ENCODE assay signal across 11 mouse cellular contexts in genomic region chr2:76069238-76069637, GRCm38 (mm10).
DNase-seq lines count a peak whose midpoint lies in the region; ATAC-seq and TF ChIP-seq lines count a peak whose summit lies in the region.
"Had no signal": no experiment of that assay in that cellular context is flagged by ENCODE, and none has a peak within 500 bp of the region (broad histone marks: within the 10 kb centered on the region; RNA-seq: fewer than 3 reads in every experiment).

No protein-coding gene starts in this region.

- ATAC-seq in kidney, postnatal 0 days (replicated peaks; ENCODE audit: low FRiP score, low read depth): no peak
- no peak for ATAC-seq in intestine, postnatal 0 days
- ATAC-seq in neural tube, embryonic 11.5 days (ENCODE audit: insufficient read depth, low FRiP score, low TSS enrichment): peak; percentile 40; the same call in 1 of the 2 replicates

- peak; percentile 44 for DNase-seq in embryo, embryonic 10 days (ENCODE audit: low spot score)
- no peak for DNase-seq in embryo, embryonic 9.5 days (ENCODE audit: extremely low spot score)
- peak; percentile 59 for DNase-seq in kidney, postnatal 0 days (ENCODE audit: low spot score)
- DNase-seq in kidney, postnatal 36 days: no peak
- peak; percentile 59 for DNase-seq in neural tube, embryonic 11.5 days (ENCODE audit: low spot score)
- DNase-seq in left cerebral cortex, postnatal 14 days (ENCODE audit: low spot score in 2 of 2): no peak
- DNase-seq in thymus, adult 2 months: no peak
- DNase-seq: lung, postnatal 14 days had no signal

- intact Hi-C loops in left cerebral cortex, postnatal 14 days (cut with DNase I): loop anchor here (5.0 kb wide), 1 partner anchor 187 kb away; no protein-coding TSS in a partner anchor

- H3K4me3 ChIP-seq in kidney, postnatal 0 days (replicated peaks; ENCODE audit: low read depth, low read length): 0 out of 2 replicates have a peak overlapping the region, but pooled peaks have one; percentile 3
- no peak overlapping the region for H3K4me3 ChIP-seq in intestine, postnatal 0 days (ENCODE audit: low read depth, low read length)
- H3K4me3 ChIP-seq in neural tube, embryonic 11.5 days (ENCODE audit: low read depth, low read length): no peak overlapping the region
- H3K4me3 ChIP-seq in thymus, adult 2 months (ENCODE audit: control insufficient read depth, insufficient read depth, low read length): no peak overlapping the region
- H3K4me3 ChIP-seq: embryonic facial prominence, embryonic 13.5 days had no signal

- H3K9me3 ChIP-seq in kidney, postnatal 0 days (replicated peaks; ENCODE audit: low read length): no peaks in the 10 kb centered on the region
- H3K9me3 ChIP-seq in intestine, postnatal 0 days (ENCODE audit: control insufficient read depth): no peaks in the 10 kb centered on the region
- no peaks in the 10 kb centered on the region for H3K9me3 ChIP-seq in neural tube, embryonic 11.5 days (ENCODE audit: control insufficient read depth, low read length)
- H3K9me3 ChIP-seq: embryonic facial prominence, embryonic 13.5 days; G1E had no signal

- peak overlapping the region; percentile 45 for H3K4me2 ChIP-seq in kidney, postnatal 0 days (ENCODE audit: low read length)
- H3K4me2 ChIP-seq in intestine, postnatal 0 days (replicated peaks; ENCODE audit: low read depth): peak overlapping the region; percentile 63
- H3K4me2 ChIP-seq in neural tube, embryonic 11.5 days (ENCODE audit: low read depth): peak overlapping the region; percentile 2; the same call in 1 of the 2 replicates

- TF ChIP-seq CTCF in kidney, postnatal 0 days (IDR thresholded peaks at IDR 0.05; ENCODE audit: low read depth): no peak
- TF ChIP-seq CTCF in intestine, postnatal 0 days (IDR thresholded peaks at IDR 0.05; ENCODE audit: low read depth): no peak
- TF ChIP-seq CTCF in thymus, adult 2 months (IDR thresholded peaks at IDR 0.05; ENCODE audit: borderline replicate concordance, control insufficient read depth, extremely low read depth, insufficient read depth, low read length, poor library complexity): no peak

- H3K27me3 ChIP-seq in kidney, postnatal 0 days (ENCODE audit: insufficient read depth, low read length): no peaks in the 10 kb centered on the region
- H3K27me3 ChIP-seq in intestine, postnatal 0 days (replicated peaks; ENCODE audit: control insufficient read depth, insufficient read depth, low read length): no peaks in the 10 kb centered on the region
- no peaks in the 10 kb centered on the region for H3K27me3 ChIP-seq in neural tube, embryonic 11.5 days (ENCODE audit: control insufficient read depth, insufficient read depth, low read length)
- H3K27me3 ChIP-seq in thymus, adult 2 months (ENCODE audit: control insufficient read depth, insufficient read depth, low read length): no peaks in the 10 kb centered on the region
- H3K27me3 ChIP-seq: embryonic facial prominence, embryonic 13.5 days had no signal

- H3K9ac ChIP-seq in kidney, postnatal 0 days (ENCODE audit: low read depth, low read length): 0 out of 2 replicates have a peak overlapping the region, but pooled peaks have one; percentile 9
- no peak overlapping the region for H3K9ac ChIP-seq in intestine, postnatal 0 days (ENCODE audit: low read depth, low read length)
- H3K9ac ChIP-seq in neural tube, embryonic 11.5 days (ENCODE audit: low read length): no peak overlapping the region
- H3K9ac ChIP-seq: embryonic facial prominence, embryonic 13.5 days had no signal

- H3K4me1 ChIP-seq in kidney, postnatal 0 days (replicated peaks; ENCODE audit: insufficient read depth, low read length): peaks cover 12% of the 10 kb centered on the region; the same call in 1 of the 2 replicates
- H3K4me1 ChIP-seq in intestine, postnatal 0 days (replicated peaks; ENCODE audit: control insufficient read depth, insufficient read depth, low read length): 0 out of 2 replicates have a peak, but pooled peaks cover 4% of the 10 kb centered on the region
- peaks cover 11% of the 10 kb centered on the region for H3K4me1 ChIP-seq in neural tube, embryonic 11.5 days (ENCODE audit: control insufficient read depth, insufficient read depth, low read length)
- H3K4me1 ChIP-seq in thymus, adult 2 months (replicated peaks; ENCODE audit: control insufficient read depth, insufficient read depth, low read length): peaks cover 4% of the 10 kb centered on the region; the same call in 1 of the 2 replicates

- 11% methylated on average over 13 of the region's 13 CpGs for WGBS in kidney, postnatal 0 days
- WGBS in intestine, postnatal 0 days: 26% methylated on average over 13 of the region's 13 CpGs
- 28% methylated on average over 13 of the region's 13 CpGs for WGBS in neural tube, embryonic 11.5 days
- WGBS in thymus, adult 2 months: 45% methylated on average over 13 of the region's 13 CpGs

- no peak overlapping the region for H3K27ac ChIP-seq in kidney, postnatal 0 days
- H3K27ac ChIP-seq in intestine, postnatal 0 days (ENCODE audit: low read depth, low read length): no peak overlapping the region
- H3K27ac ChIP-seq in neural tube, embryonic 11.5 days (ENCODE audit: low read depth, low read length): peak overlapping the region; percentile 37
- no peak overlapping the region for H3K27ac ChIP-seq in thymus, adult 2 months (ENCODE audit: control insufficient read depth, insufficient read depth, low read length)

- TF ChIP-seq POLR2A in thymus, adult 2 months (IDR thresholded peaks at IDR 0.05; ENCODE audit: control insufficient read depth, extremely low read depth, insufficient read depth, low read length, poor library complexity): no peak

- H3K36me3 ChIP-seq in kidney, postnatal 0 days (ENCODE audit: insufficient read depth, low read length): no peaks in the 10 kb centered on the region
- no peaks in the 10 kb centered on the region for H3K36me3 ChIP-seq in intestine, postnatal 0 days (ENCODE audit: control insufficient read depth, insufficient read depth)
- no peaks in the 10 kb centered on the region for H3K36me3 ChIP-seq in neural tube, embryonic 11.5 days (ENCODE audit: control insufficient read depth, insufficient read depth, low read length)
- H3K36me3 ChIP-seq in thymus, adult 2 months (ENCODE audit: control insufficient read depth, insufficient read depth, low read length): no peaks in the 10 kb centered on the region
- H3K36me3 ChIP-seq: embryonic facial prominence, embryonic 13.5 days; G1E had no signal

Comparison
In these comparisons a context has a peak if more than half of its experiments do, and no peak if none do; other contexts are left out.
1. DNase-seq: peak in embryo, embryonic 10 days (single experiment), kidney, postnatal 0 days (single experiment) and neural tube, embryonic 11.5 days (single experiment); none in embryo, embryonic 9.5 days (single experiment), kidney, postnatal 36 days (0 of 2), left cerebral cortex, postnatal 14 days (0 of 2) and thymus, adult 2 months (single experiment).
2. H3K4me2 ChIP-seq: peak in every context shown above with its lines; median percentile 63 in intestine, postnatal 0 days; 45 in kidney, postnatal 0 days; 2 in neural tube, embryonic 11.5 days.